Mouse (Mus musculus) E14TG2a.4 (cell line): ENCODE results near the gene Gstz1.

Experiments
- CTCF ChIP-seq: conservative IDR thresholded peaks from 2 replicates; pipeline ENCODE4 v1.5.1; 2014; ENCODE audit warnings: low read length
- NANOG ChIP-seq: IDR thresholded peaks from 2 replicates; pipeline ENCODE4 v1.6.1; 2014; ENCODE audit warnings: borderline replicate concordance, low read length, mixed read lengths
- POU5F1 ChIP-seq: IDR thresholded peaks from 2 replicates; pipeline ENCODE4 v1.6.1; 2014; ENCODE audit warnings: low read length, borderline replicate concordance

GRCm38 (mm10) chr12:87107357-87107977 is 39.5 kb upstream of the Gstz1 start:
- no peak for TF ChIP-seq CTCF
- TF ChIP-seq NANOG = no peak
- TF ChIP-seq POU5F1 = no peak
